Mouse (Mus musculus): ENCODE results near the gene Sapcd1. TPM values are rescaled to one million over a fixed set of nuclear protein-coding genes. Genes with fewer than 3 reads are reported as not detected.
"Not testable (repeated sequence)": the region's sequence is repeated elsewhere in the genome, so short reads cannot be mapped to it uniquely, and the experiment has no call there.

The Sapcd1 gene
- polyA plus RNA-seq, 1 experiment from 2014 or later, result 2.0 TPM

DNA sequence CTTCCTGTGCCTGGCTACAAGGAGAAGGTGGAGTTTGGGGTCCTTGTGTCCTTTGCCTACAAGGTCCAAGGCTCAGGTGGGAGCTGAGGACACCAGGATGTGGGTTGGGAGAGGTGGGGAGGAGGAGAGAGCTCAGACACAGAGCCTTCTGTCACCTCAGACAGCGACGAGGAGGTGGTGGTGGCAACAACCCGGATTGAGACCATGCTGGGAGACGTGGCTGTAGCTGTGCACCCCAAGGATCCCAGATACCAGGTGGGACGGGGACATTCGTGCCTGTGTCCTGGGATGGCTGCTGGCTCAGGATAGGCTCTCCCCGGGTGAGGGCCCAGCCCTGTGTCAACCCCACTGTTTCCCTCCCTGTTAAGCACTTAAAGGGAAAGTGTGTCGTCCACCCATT is 16.4 kb downstream of the Sapcd1 start:
- H3K9me3 ChIP-seq (ENCODE audit: control insufficient read depth, low read length), result no peaks in the 10 kb centered on the region
- no peak overlapping the region for H3K9ac ChIP-seq (replicated peaks; ENCODE audit: low read length)
- H3K4me2 ChIP-seq (ENCODE audit: low read length), result no peak overlapping the region
- no peaks in the 10 kb centered on the region for H3K27me3 ChIP-seq (ENCODE audit: control insufficient read depth, insufficient read depth, low read length)
- H3K4me3 ChIP-seq (replicated peaks; ENCODE audit: low read depth, low read length), result no peak overlapping the region
- no peak overlapping the region for H3K27ac ChIP-seq (replicated peaks; ENCODE audit: low read depth, low read length)
- DNase-seq (no peak), ATAC-seq (ENCODE audit: low FRiP score, low TSS enrichment) (no peak)
- H3K36me3 ChIP-seq (ENCODE audit: control insufficient read depth, insufficient read depth, low read length), result peaks cover 89% of the 10 kb centered on the region
- 91% methylated on average over 8 of the region's 8 CpGs for WGBS
- H3K4me1 ChIP-seq (ENCODE audit: control insufficient read depth, insufficient read depth, low read length), result no peaks in the 10 kb centered on the region

DNA sequence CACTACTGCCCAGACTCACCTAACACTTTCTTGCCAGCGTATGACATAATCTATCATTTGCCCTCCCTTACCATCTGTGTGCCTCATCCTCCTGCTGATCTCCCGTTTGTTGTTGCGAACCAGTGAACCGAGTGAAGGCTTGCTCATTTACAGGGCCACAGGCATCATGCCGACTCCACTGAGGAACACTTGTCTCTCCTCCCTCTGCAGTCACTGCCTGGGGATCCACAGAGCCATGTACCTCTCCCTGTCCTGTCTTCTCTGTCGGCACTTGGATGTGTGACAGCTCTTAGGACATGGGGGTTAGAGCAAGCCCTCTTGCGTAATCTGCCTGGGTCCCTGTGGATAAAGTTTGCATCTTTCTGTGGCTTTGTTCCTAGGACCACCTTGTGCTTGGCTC is 18.2 kb downstream of the Sapcd1 start:
- Histone ChIP-seq H3K4me2 (ENCODE audit: low read length) (no peak overlapping the region), H3K9me3 (ENCODE audit: control insufficient read depth, low read length) (no peaks in the 10 kb centered on the region), H3K36me3 (ENCODE audit: control insufficient read depth, insufficient read depth, low read length) (peaks cover 85% of the 10 kb centered on the region), H3K4me3 (replicated peaks; ENCODE audit: low read depth, low read length) (no peak overlapping the region), H3K27me3 (ENCODE audit: control insufficient read depth, insufficient read depth, low read length) (no peaks in the 10 kb centered on the region), H3K4me1 (ENCODE audit: control insufficient read depth, insufficient read depth, low read length) (no peaks in the 10 kb centered on the region), H3K27ac (replicated peaks; ENCODE audit: low read depth, low read length) (no peak overlapping the region), H3K9ac (replicated peaks; ENCODE audit: low read length) (no peak overlapping the region)
- DNase-seq (no peak), ATAC-seq (ENCODE audit: low FRiP score, low TSS enrichment) (no peak)
- 86% methylated on average over 7 of the region's 7 CpGs for WGBS

DNA sequence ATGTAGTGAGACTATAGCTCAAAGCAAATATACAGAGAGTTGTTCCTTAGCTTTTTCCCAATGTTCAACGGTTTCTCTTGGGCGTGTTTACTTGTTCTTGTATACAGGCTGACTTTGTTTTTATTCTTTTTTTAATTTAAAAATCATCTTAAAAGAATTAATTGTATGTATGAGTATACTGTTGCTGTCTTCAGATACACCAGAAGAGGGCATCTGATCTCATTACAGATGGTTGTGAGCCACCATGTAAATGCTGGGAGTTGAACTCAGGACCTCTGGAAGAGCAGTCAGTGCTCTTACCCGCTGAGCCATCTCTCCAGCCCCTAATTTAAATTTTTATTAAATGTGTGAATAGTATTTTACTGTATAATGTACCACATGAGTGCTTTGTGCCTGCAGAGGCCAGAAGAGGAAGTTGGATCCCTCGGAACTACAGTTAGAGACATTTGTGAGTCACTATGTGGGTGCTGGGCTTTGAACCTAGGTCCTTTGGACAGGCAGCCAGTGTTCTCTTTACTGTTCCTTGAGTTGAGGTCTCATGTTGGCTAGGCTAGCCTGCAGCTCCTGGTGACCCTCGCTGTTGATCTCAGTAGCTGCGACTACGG is 20.3 kb downstream of the Sapcd1 start:
- DNase-seq (no peak), ATAC-seq (ENCODE audit: low FRiP score, low TSS enrichment) (no peak)
- H3K4me2 ChIP-seq (ENCODE audit: low read length), result no peak overlapping the region
- WGBS, result 96% methylated on average over 7 of the region's 7 CpGs
- H3K9ac ChIP-seq (replicated peaks; ENCODE audit: low read length), result no peak overlapping the region
- H3K27me3 ChIP-seq (ENCODE audit: control insufficient read depth, insufficient read depth, low read length), result no peaks in the 10 kb centered on the region
- H3K27ac ChIP-seq (replicated peaks; ENCODE audit: low read depth, low read length), result no peak overlapping the region
- peaks cover 3% of the 10 kb centered on the region for H3K4me1 ChIP-seq (ENCODE audit: control insufficient read depth, insufficient read depth, low read length)
- no peaks in the 10 kb centered on the region for H3K9me3 ChIP-seq (ENCODE audit: control insufficient read depth, low read length)
- H3K4me3 ChIP-seq (replicated peaks; ENCODE audit: low read depth, low read length), result no peak overlapping the region
- peaks cover 70% of the 10 kb centered on the region for H3K36me3 ChIP-seq (ENCODE audit: control insufficient read depth, insufficient read depth, low read length)

DNA sequence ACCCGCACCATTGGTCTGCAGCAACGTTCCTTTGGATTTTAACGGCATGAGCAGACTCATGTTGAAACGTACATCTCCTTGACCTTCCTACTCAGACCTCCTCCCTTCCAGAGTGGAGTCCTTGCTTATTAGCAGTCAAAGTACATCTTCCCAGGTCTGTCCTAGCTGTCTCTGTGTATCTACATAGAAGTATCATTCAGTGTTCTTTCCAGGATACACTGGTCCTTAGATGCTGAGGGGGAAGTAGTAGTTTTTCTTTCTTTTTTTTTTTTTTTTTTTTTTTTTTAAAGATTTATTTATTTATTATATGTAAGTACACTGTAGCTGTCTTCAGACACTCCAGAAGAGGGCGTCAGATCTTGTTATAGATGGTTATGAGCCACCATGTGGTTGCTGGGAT is 21.9 kb downstream of the Sapcd1 start:
- Histone ChIP-seq H3K36me3 (ENCODE audit: control insufficient read depth, insufficient read depth, low read length) (peaks cover 55% of the 10 kb centered on the region), H3K4me1 (ENCODE audit: control insufficient read depth, insufficient read depth, low read length) (peaks cover 11% of the 10 kb centered on the region)
- not testable (repeated sequence) for H3K27me3 ChIP-seq (ENCODE audit: control insufficient read depth, insufficient read depth, low read length); H3K9me3 ChIP-seq (ENCODE audit: control insufficient read depth, low read length); DNase-seq; H3K9ac ChIP-seq (replicated peaks; ENCODE audit: low read length); H3K4me2 ChIP-seq (ENCODE audit: low read length); ATAC-seq (ENCODE audit: low FRiP score, low TSS enrichment); H3K27ac ChIP-seq (replicated peaks; ENCODE audit: low read depth, low read length); H3K4me3 ChIP-seq (replicated peaks; ENCODE audit: low read depth, low read length)
- 93% methylated on average over 4 of the region's 5 CpGs for WGBS

DNA sequence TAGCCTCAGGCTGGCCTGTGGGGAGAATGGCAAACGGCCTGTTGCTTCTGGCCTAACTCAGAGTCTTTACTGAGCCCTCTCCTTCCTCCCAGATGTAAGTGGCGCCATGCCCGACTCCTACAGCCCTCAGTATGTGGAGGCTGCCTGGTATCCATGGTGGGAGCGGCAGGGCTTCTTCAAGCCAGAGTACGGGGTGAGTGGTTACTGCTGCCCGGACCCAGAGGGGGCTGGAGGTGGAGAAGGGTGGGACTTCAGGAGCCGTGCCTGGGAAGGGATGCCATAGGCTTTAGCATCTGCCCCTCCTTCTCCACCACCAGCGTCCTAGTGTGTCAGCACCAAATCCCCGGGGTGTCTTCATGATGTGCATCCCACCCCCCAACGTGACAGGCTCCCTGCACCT is 22.7 kb downstream of the Sapcd1 start:
- ATAC-seq (ENCODE audit: low FRiP score, low TSS enrichment) (no peak), DNase-seq (no peak)
- Histone ChIP-seq H3K27ac (replicated peaks; ENCODE audit: low read depth, low read length) (no peak overlapping the region), H3K4me2 (ENCODE audit: low read length) (no peak overlapping the region), H3K4me1 (ENCODE audit: control insufficient read depth, insufficient read depth, low read length) (peaks cover 11% of the 10 kb centered on the region), H3K9ac (replicated peaks; ENCODE audit: low read length) (no peak overlapping the region), H3K36me3 (ENCODE audit: control insufficient read depth, insufficient read depth, low read length) (peaks cover 47% of the 10 kb centered on the region), H3K9me3 (ENCODE audit: control insufficient read depth, low read length) (no peaks in the 10 kb centered on the region), H3K27me3 (ENCODE audit: control insufficient read depth, insufficient read depth, low read length) (no peaks in the 10 kb centered on the region), H3K4me3 (replicated peaks; ENCODE audit: low read depth, low read length) (no peak overlapping the region)
- WGBS, result 96% methylated on average over 10 of the region's 10 CpGs

DNA sequence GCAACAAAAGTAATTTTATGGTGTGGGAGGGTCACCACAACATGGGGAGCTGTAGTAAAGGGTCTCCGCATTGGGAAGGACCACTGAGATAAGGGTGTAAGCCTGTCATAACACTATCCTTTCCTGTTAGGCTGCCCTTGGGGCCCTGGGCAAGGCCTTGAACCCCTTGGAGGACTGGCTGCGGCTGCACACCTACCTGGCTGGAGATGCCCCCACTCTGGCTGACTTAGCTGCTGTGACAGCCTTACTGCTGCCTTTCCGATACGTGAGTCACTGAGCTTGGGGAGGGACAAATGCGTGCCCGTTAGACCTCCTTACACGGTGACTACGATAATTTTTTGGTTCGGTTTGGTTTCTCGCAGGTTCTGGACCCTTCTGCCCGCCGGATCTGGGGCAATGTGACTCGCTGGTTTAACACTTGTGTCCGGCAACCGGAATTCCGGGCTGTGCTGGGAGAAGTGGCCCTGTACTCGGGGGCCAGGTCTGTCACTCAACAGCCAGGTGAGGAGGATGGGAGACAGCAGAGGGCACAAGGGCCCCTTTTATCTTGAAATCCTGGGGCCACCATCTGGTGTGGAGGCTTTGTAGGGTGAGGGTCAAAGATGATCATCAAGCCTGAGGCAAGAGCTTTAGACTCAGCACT is 23.6 kb downstream of the Sapcd1 start:
- ATAC-seq (ENCODE audit: low FRiP score, low TSS enrichment) (no peak), DNase-seq (no peak)
- no peak overlapping the region for H3K27ac ChIP-seq (replicated peaks; ENCODE audit: low read depth, low read length)
- no peak overlapping the region for H3K9ac ChIP-seq (replicated peaks; ENCODE audit: low read length)
- H3K4me2 ChIP-seq (ENCODE audit: low read length), result no peak overlapping the region
- peaks cover 42% of the 10 kb centered on the region for H3K36me3 ChIP-seq (ENCODE audit: control insufficient read depth, insufficient read depth, low read length)
- no peaks in the 10 kb centered on the region for H3K27me3 ChIP-seq (ENCODE audit: control insufficient read depth, insufficient read depth, low read length)
- WGBS, result 97% methylated on average over 17 of the region's 17 CpGs
- no peaks in the 10 kb centered on the region for H3K9me3 ChIP-seq (ENCODE audit: control insufficient read depth, low read length)
- H3K4me1 ChIP-seq (ENCODE audit: control insufficient read depth, insufficient read depth, low read length), result peaks cover 11% of the 10 kb centered on the region
- no peak overlapping the region for H3K4me3 ChIP-seq (replicated peaks; ENCODE audit: low read depth, low read length)

DNA sequence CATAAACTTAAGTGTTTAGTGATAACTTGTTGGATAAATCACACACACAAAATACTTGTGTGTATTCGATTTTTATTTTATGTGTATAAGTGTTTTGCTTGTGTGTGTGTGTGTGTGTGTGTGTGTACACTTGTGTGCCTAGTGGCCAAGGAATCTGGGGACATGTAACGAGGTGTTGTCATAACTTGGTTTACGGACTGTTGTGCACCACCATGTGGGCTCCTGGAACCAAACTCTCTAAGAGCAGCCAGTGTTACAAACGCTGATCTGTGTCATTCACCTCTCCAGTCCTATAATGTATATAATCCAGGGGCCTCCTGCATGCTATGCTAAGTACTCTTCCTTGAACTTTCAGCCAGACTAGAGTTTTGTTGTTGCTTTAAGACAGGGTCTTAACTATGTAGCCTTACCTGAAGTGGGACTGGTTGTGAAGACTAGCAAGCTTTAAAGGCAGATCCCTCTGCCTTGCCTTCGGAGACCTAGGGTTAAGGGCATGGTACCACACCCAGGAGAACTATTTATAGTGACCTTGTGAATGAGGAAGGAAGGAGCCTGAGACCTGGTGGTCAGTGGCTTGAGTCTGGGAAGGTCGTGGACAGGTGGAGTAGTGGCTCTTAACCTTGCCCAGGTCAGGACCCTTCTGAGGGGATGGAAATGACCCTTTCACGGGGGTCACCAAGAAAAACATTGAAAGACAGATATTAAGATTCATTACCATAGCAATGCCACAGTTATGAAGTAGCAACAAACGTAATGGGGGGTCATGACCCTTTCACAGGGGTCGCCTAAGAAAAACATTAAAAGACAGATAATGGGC is 24.6 kb downstream of the Sapcd1 start:
- whole genome bisulfite sequencing, result 82% methylated on average over 9 of the region's 9 CpGs
- no peak overlapping the region for H3K4me3 ChIP-seq (replicated peaks; ENCODE audit: low read depth, low read length)
- H3K36me3 ChIP-seq (ENCODE audit: control insufficient read depth, insufficient read depth, low read length), result peaks cover 37% of the 10 kb centered on the region
- peak overlapping the region; percentile 100 for H3K4me2 ChIP-seq (ENCODE audit: low read length)
- H3K9me3 ChIP-seq (ENCODE audit: control insufficient read depth, low read length), result no peaks in the 10 kb centered on the region
- no peak for ATAC-seq (ENCODE audit: low FRiP score, low TSS enrichment)
- no peak for DNase-seq
- peaks cover 11% of the 10 kb centered on the region for H3K4me1 ChIP-seq (ENCODE audit: control insufficient read depth, insufficient read depth, low read length)
- no peaks in the 10 kb centered on the region for H3K27me3 ChIP-seq (ENCODE audit: control insufficient read depth, insufficient read depth, low read length)
- H3K27ac ChIP-seq (replicated peaks; ENCODE audit: low read depth, low read length), result no peak overlapping the region
- H3K9ac ChIP-seq (replicated peaks; ENCODE audit: low read length), result no peak overlapping the region

DNA sequence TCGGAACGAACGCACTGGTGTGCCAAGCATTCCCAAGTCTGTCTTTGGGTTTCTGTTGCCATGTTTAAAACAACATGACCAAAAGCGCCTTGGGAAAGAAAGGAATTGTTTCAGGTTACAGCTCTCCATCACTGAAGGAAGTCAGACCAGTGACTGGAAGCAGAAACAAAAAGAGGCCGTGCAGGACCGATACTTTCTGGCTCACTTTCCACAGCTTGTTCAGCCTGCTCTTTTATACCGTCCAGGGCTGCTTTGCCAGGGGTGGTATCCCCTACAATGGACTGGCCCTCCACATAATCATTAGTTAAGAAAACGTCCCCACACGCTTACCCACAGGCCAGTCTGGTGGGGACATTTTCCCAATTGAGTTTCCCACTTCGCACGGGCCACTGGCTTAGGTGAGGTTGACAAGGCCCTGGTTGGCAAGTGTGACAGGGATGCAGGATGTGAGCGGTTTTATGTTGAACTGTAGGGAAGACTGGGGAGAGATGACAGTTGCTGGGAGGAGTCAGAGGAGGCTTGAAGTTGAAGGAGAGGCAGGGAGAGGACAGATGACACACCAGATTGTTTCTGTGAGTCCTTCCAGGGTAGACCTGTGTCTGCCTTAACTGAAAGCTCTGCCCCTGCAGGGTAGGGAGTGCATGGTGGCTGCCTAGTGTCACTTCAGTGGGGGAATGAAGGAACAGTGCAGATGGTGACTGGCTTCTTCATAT is 25.5 kb downstream of the Sapcd1 start:
- WGBS, result 9% methylated on average over 12 of the region's 12 CpGs
- peaks cover 11% of the 10 kb centered on the region for H3K4me1 ChIP-seq (ENCODE audit: control insufficient read depth, insufficient read depth, low read length)
- DNase-seq (no peak), ATAC-seq (ENCODE audit: low FRiP score, low TSS enrichment) (no peak)
- peak overlapping the region; percentile 92 for H3K9ac ChIP-seq (replicated peaks; ENCODE audit: low read length)
- H3K4me2 ChIP-seq (ENCODE audit: low read length), result peak overlapping the region; percentile 100
- no peak overlapping the region for H3K27ac ChIP-seq (replicated peaks; ENCODE audit: low read depth, low read length)
- peak overlapping the region; percentile 86 for H3K4me3 ChIP-seq (replicated peaks; ENCODE audit: low read depth, low read length)
- peaks cover 29% of the 10 kb centered on the region for H3K36me3 ChIP-seq (ENCODE audit: control insufficient read depth, insufficient read depth, low read length)
- H3K9me3 ChIP-seq (ENCODE audit: control insufficient read depth, low read length), result no peaks in the 10 kb centered on the region
- H3K27me3 ChIP-seq (ENCODE audit: control insufficient read depth, insufficient read depth, low read length), result no peaks in the 10 kb centered on the region

Measured in midbrain, embryonic 14.5 days (tissue).